In genomic region chr10:110929756-110930155, GRCm38 (mm10) we compare ENCODE assay signal across 13 mouse cellular contexts. TPM values are rescaled to one million over a fixed set of nuclear protein-coding genes. Genes with fewer than 3 reads are reported as not detected.
DNase-seq lines count a peak whose midpoint lies in the region; ATAC-seq lines count a peak whose summit lies in the region.
"Had no signal": no experiment of that assay in that cellular context is flagged by ENCODE, and none has a peak within 500 bp of the region (broad histone marks: within the 10 kb centered on the region; RNA-seq: fewer than 3 reads in every experiment).

No protein-coding gene starts in this region.

- WGBS in heart, embryonic 10.5 days, result 37% methylated on average over 4 of the region's 4 CpGs

- DNase-seq in heart, embryonic 10.5 days (ENCODE audit: low spot score), result no peak
- DNase-seq in heart, adult 18-20 months, result no peak
- DNase-seq in kidney, postnatal 14 days, result peak; percentile 53
- no peak for DNase-seq in kidney, adult 18-20 months
- peak; percentile 76 for DNase-seq in adrenal gland, adult 2 months
- peak; percentile 64 for DNase-seq in kidney, postnatal 36 days
- no peak for DNase-seq in natural killer cell, adult 2 months (ENCODE audit: low spot score in 2 of 2)
- DNase-seq: layer of hippocampus, postnatal 36 days had no signal

- ATAC-seq in megakaryocyte-erythroid progenitor cell, adult 5-6 weeks (replicated peaks; ENCODE audit: low FRiP score, low TSS enrichment, poor library complexity, severe bottlenecking), result no peak

- no peaks in the 10 kb centered on the region for H3K9me3 ChIP-seq in heart, embryonic 10.5 days
- H3K9me3 ChIP-seq: embryonic facial prominence, embryonic 12.5 days; hindbrain, embryonic 15.5 days; midbrain, embryonic 12.5 days had no signal

- H3K27me3 ChIP-seq in heart, embryonic 10.5 days (ENCODE audit: insufficient read depth, poor library complexity, severe bottlenecking), result no peaks in the 10 kb centered on the region
- H3K27me3 ChIP-seq: embryonic facial prominence, embryonic 12.5 days; hindbrain, embryonic 15.5 days; midbrain, embryonic 12.5 days had no signal

- H3K4me1 ChIP-seq in heart, embryonic 10.5 days, result peaks cover 73% of the 10 kb centered on the region

- peak overlapping the region; percentile 42 for H3K27ac ChIP-seq in heart, embryonic 10.5 days
- H3K27ac ChIP-seq: liver, embryonic 14.5 days had no signal

- H3K36me3 ChIP-seq in heart, embryonic 10.5 days, result peaks cover 10% of the 10 kb centered on the region
- H3K36me3 ChIP-seq: hindbrain, embryonic 15.5 days; midbrain, embryonic 12.5 days had no signal

- H3K4me3 ChIP-seq in heart, embryonic 10.5 days, result no peak overlapping the region
- H3K4me3 ChIP-seq: embryonic facial prominence, embryonic 12.5 days; hindbrain, embryonic 15.5 days; midbrain, embryonic 12.5 days had no signal

RNA-seq across cellular contexts. Expression of gene Csrp2, which starts 10.2 kb away (rescaled TPM):
- polyA plus RNA-seq in heart, embryonic 10.5 days (2016; fragmentation: Nextera tagmentation; extraction: Ambion mirVana), result 400 and 430 TPM in 2 replicates
- total RNA-seq in heart, adult 18-20 months (2021), result 10 to 100 TPM; 28.4 to 32.3 TPM
- 100 to 1,000 TPM; 135 to 193 TPM for total RNA-seq in adrenal gland, adult 2 months (2021)
- polyA plus RNA-seq in adrenal gland, adult 2 months (2012; rRNA removed), result 32.4 and 37.8 TPM in 2 replicates
- not detected in 2 replicates for total RNA-seq in megakaryocyte-erythroid progenitor cell, adult 5-6 weeks (2014; fragmentation: Nextera tagmentation)
- total RNA-seq in megakaryocyte-erythroid progenitor cell, adult 5-6 weeks (2017), result 7.3 and 8.8 TPM in 2 replicates

Comparison
In these comparisons a context has a peak if more than half of its experiments do, and no peak if none do; other contexts are left out.
1. DNase-seq: peak in kidney, postnatal 14 days (single experiment), adrenal gland, adult 2 months (single experiment) and kidney, postnatal 36 days (2 of 2); none in heart, embryonic 10.5 days (single experiment), heart, adult 18-20 months (0 of 2), kidney, adult 18-20 months (single experiment) and natural killer cell, adult 2 months (0 of 2).
2. RNA of gene Csrp2, which starts 10.2 kb away (total RNA-seq): 135 to 193 TPM in adrenal gland, adult 2 months; 28.4 to 32.3 TPM in heart, adult 18-20 months and 7.3 to 8.8 TPM in megakaryocyte-erythroid progenitor cell, adult 5-6 weeks; every median in the first group is over 4 times any median in the second.